Mouse (Mus musculus) brain, embryonic 14.5 days (tissue): ENCODE data around the gene Cracr2a.

Experiments used
- CTCF ChIP-seq: fragments of 200-500 bp; IDR thresholded peaks from 2 replicates; pipeline ENCODE4 v1.5.1; 2012; ENCODE audit warnings: inconsistent platforms, mild to moderate bottlenecking, moderate library complexity, borderline replicate concordance; ENCODE audit not compliant: insufficient read depth, insufficient read length; ENCODE audit errors: extremely low read depth
- POLR2A ChIP-seq: fragments of 200-500 bp; IDR thresholded peaks from 2 replicates; pipeline ENCODE4 v1.6.1; 2012; ENCODE audit warnings: mild to moderate bottlenecking, inconsistent platforms, borderline replicate concordance; ENCODE audit not compliant: poor library complexity, insufficient read depth, insufficient read length, severe bottlenecking; ENCODE audit errors: extremely low read depth

DNA sequence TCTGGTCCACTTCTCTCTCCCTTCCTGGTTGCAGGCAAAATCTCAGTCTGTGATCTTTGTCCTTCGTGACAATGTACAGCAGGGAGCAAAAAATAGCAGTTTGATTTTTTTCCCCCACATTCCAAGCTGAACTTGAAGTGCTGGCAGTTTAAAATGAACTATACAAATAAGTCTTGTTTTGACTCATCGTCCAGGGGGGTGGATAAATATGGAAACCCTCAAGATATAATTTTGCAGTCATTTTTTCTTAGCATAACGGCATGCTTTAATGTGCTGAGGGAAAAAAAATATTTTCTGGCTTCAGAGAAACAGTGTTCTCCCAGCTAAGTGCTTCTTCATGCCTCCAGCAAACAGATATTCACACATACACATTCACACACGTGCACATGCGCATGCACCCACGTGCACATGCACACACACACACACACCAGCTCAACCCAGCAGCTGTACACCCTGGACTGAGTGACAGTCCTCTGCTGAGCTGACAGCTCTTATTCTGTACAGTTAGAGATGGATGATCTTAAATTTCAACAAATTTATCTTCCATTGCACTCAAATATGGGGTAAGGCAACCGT is 100.7 kb downstream of the Cracr2a start:
- TF ChIP-seq CTCF = no peak
- TF ChIP-seq POLR2A = no peak
